Mouse (Mus musculus): ENCODE measurements around the gene Slc17a7.

The Slc17a7 gene

DNA sequence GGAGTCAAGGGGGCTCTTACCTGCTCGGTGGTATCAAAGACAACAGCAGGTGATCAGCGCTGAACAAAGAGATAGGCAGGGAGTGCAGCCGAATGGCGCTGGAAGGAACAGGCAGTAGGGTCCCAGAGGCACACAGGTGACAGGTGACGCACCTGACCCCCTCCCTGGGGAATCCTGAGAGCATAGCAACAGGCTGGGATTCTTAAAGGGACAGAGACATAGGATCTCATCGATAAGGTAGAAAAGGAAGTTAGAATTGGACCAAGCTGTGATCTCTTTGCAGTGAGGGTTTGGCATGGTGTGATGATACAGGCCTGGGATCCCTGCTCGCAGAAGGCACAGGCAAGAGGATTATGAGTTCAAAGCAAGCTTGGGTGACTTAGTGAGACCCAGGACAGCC lies 15.7 kb downstream of the Slc17a7 start, which contains the start of gene Gfy:
Gene Gfy (minus strand): TSS at position 101 of the 400 bp plus-strand sequence.
- no peak for DNase-seq

DNA sequence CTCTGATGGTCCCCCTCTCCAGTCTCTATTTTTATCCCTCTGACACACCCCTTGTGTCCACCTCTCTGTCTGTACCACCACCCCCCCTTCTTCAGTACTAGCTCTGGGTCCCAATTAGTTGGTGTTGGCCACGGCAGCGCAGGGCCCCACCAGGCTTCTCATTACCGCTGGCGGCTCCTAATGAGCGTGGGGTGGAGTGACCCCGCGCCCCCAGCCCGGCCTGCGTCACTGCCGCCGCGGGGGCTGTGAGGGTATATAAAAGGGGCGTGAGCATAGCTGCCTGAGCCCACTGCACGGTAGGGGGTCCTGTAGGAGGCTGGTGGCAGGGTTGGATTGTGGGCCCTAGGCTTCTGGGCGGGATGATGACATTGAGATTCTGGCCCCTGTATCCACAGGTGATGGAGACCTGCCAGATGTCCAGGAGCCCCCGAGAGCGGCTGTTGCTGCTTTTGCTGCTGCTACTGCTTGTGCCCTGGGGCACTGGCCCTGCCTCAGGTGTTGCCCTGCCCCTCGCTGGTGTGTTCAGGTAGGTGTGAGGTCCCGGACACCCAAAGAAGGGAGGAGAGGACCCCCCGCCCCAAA lies 17.2 kb downstream of the Slc17a7 start, which contains the start of gene Pth2:
Gene Pth2 (plus strand): TSS at position 100 of the 582 bp plus-strand sequence.
- no peak for DNase-seq

DNA sequence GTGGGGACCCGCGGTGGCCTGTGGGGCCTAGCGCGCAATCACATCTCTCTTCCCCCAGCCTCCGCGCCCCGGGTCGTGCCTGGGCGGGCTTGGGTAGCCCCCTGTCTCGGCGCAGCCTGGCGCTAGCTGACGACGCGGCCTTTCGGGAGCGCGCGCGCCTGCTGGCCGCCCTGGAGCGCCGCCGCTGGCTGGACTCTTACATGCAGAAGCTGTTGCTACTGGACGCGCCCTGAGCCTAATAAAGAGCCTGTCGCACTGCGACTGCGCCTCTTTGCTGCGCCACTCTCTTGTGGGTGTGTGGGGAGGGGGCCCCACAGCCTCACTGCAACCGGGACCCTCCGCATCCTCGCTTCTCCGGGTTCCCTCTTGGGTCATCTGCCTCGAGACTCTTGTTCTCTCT lies 17.8 kb downstream of the Slc17a7 start:
- DNase-seq, result no peak

DNA sequence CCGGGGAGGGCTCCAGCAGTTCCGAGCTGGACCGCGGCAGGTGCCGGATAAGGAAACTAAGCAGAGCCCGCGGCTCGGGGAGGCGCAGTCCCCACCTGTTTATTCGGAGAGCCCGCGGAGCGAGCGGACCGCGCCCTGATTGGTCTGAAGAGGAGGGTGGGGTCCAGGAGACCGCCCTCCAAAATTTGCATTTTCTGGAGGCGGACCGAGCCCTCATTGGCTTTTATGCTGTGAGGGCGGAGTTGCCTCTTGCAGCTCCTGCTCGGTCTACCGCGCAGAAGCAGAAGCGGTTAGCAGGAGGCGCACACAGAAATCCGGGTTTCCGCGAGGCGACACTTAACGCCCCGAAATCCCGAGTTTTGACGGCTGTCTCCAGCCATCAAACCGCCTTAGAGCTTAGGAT lies 18.5 kb downstream of the Slc17a7 start:
- DNase-seq, result peak; percentile 91

DNA sequence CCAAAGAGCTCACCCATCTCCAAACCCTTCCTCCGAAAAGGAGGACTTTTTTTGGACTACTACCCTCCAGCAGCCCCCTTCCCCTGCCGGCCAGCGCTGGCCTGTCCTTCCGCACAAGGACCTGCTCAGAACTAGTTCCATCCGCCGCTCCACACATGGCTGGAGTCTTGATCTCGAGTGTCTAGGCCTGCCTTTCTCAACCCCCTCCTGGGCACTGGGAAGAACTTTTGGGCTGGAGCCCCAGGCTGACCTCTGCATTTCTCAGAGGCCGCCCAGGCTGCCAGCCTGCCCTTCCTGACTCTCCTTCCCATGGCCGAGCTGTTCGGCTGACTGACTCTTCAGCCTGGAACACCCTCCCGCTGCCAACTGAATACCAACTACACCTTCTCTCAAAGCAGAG lies 18.9 kb downstream of the Slc17a7 start:
- peak; percentile 52 for DNase-seq

DNA sequence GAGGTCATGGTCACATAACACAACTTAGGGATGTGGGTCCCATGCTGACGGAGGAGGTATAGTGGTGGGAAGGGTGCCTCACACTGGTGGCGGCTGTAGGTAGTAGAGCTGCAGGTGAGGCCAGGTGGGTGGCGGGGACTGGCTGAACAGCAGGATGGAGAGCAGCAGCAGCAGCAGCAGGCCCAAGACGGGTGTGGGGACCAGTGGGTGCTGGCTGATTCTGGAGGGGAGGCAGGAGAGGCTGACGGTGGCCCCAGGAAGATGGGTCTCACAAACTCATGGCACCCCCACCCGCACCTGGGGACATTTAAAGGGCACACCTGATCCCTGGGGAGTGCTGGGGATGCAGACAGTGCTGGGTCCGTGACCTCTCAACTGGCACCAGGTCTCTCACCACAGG lies 19.9 kb downstream of the Slc17a7 start:
- no peak for DNase-seq

DNA sequence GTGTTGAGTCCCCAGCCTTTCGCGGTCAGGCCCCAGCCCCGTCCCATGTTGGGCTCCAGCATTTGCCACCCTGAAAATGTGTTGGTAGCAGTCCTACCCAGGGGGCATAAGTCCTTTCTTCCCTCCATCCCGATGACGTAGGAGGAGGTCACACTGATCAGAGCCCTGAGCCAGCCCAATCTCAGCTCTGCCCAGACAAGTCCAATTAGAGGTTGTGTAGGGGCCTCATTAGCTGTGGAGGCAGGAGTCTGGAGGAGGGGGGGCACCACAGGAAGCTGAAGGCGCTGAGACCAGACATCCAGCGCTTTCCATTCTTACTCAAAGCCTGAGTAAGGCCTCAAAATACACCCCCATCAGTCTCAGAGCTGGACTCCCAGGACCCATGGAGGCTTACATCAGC lies 22.2 kb downstream of the Slc17a7 start:
- DNase-seq, result no peak

DNA sequence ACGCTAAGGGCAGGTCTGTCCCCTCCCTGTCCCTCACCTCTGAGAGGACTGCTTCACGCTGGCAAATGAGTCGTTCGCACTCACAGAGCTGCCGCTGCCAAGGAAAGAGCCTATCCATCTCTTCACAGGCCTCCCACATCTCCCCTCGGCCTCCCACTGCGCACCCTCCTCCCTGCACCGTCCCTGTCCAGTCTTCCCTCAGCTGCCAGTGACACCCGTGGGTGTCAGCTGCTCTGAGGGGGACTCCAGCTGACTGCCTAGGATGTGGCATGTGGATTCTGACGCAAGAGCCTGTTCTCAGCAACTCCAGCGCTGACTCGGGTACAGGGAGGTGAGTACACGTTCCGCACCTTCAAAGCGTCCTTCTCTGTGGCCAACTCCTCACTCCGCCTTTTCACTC lies 25.9 kb downstream of the Slc17a7 start:
- DNase-seq, result no peak

DNA sequence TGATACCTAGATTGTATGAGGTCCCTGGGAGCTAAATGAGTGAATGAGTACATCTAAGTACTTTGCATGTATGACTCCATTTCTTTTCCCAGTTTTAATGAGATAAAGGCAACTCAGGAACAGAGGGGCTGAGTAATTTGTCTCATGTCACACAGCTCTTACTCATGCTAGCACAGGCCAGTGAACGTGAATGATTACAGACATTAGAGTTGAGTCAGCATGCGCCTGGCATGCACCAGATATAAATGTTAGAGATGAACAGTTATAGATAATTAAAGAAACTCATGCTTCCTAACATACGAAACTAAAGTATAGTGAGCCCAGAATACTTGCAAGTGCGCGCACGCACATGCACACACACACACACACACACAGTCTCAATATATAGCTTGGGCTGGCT lies 26.4 kb downstream of the Slc17a7 start:
- no peak for DNase-seq

DNA sequence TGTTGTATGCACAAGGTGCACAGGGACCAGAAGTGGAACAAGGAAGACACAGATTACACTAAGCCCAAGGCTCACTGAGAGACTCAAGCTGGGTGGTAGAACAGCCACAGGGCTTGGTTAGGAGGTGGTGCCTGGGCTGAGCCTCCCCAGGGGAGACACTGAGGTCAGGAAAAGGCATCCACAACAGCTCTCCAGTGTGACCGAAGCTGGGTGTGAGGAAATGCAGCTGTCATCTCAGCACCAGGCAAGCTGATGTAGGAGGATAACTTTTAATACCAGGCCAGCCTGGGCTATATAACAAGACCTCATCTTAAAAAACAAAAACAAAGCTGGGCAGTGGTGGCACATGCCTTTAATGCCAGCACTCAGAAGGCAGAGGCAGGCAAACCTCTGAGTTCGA lies 27.4 kb downstream of the Slc17a7 start:
- DNase-seq, result no peak

DNA sequence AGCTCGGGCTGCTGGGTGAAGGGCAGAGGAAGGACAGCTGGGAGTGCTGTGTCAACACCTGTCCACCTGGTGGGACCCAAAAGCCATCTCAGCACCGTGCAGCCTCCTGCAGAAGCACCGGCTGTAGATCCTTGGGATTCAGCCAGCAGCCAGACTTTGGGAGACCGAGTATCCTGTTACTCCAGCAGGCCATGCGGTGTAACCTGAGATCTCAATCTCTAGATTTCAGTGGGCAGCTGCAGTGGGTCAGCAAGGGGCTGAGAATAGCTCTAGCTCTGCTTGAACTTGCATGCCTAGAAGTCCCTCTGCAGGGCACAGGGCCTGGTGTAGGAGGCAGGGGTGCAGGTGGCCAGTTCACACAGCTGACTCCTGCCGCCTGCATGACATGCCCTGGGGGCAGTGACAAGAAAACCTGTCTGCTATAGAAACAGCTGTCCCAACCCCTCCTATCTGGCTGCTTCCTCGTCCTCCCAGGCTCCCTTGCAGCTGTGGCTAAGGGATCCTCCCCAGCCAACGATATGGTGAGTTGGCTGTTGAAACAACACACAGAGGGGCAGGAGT lies 28.1 kb downstream of the Slc17a7 start:
- DNase-seq, result peak; percentile 40

DNA sequence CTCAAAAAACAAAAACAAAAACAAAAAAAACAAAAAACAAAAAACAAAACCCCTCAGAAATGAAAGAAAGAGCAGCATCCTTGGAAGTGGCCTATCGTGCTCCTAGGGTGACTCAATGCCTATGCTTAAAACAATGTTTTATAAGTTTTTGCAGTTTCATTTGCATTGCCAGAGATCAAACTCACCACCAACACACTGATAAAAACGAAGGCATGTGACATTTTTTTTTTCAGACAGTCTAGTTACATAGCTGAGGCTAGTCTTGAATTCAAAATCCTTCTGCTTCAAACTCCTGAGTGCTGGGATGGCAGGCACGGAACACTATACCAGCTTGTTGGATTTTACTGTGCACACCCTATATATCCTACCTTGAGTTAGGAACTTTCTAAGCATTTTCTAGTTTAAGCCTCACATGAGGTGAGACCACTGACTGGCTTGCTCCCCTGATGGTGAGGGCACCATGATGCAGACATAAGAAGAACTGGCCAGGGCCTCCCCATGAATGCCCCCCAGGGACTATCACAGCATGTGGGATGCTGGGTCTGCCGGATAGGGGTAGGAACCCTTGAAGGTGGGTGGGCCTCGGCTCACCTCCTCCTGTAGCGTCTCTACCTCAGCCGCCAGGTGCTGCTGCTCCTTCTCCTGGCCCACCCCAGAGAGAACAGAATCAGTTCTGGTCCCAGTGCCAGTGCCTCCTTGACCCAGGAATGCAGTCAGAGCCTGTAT lies 29.0 kb downstream of the Slc17a7 start:
- no peak for DNase-seq

DNA sequence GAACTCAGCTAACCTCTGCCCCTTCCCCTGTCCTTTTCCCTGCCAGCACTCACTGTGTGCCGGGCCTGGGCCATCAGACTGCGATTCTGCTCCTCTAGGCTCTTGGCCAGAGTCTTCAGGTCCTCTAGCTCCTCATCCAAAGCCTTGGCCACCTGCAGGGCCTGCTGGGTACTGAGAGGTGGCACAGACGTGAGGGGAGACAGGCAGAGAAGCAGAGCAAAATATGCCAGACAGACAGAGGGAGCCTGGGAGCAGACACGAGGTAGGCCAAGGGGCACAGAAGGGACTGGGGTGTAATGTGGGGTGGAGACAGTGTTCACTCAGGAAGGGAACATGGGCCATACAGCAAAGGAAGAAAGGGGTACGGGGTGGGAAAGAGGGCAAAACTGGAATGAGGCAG lies 29.7 kb downstream of the Slc17a7 start:
- DNase-seq, result no peak

DNA sequence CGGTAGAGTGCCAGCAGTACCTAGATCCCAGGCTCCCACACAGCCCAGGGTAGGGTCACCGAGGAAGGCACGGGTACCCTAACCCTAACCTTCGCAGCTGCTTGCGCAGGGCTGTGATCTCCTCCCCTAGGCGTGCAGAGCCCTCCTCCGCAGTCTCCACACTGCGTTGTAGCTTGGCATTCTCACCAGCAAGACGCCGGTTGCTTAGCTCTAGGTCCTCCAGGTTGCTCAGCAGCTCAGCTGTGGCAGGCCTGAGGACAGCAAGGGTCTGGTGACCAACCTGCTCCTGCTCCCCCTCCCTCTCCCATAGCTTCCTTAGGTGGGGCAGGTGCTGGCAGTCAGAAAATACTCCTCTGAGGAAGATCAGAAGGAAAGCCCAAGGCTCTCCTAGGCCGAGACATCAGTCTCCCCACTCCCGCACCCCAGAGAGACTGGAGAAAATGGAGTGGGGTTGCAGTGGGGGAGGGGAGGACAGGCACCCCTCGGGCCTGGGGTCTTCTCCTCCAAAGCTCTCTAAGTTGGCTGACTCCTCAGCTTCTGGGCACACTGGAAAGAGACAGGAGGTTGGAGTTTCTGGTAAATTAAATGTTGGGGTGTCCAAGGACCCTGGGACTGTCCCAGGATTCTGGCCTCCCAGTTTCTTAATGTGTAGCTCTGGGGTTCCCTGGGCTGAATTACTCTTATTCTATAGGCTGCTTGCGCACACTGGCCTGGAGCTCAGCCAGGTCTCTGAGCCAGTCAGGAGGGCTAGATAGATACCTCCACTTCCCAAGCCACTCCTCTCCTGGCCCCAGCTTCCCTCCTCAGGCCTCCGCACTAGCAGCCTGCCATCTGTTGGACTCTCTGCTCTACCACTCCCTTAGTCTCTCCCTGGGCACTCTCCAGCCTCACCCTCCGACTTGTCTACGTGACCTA lies 30.4 kb downstream of the Slc17a7 start:
- DNase-seq, result no peak

DNA sequence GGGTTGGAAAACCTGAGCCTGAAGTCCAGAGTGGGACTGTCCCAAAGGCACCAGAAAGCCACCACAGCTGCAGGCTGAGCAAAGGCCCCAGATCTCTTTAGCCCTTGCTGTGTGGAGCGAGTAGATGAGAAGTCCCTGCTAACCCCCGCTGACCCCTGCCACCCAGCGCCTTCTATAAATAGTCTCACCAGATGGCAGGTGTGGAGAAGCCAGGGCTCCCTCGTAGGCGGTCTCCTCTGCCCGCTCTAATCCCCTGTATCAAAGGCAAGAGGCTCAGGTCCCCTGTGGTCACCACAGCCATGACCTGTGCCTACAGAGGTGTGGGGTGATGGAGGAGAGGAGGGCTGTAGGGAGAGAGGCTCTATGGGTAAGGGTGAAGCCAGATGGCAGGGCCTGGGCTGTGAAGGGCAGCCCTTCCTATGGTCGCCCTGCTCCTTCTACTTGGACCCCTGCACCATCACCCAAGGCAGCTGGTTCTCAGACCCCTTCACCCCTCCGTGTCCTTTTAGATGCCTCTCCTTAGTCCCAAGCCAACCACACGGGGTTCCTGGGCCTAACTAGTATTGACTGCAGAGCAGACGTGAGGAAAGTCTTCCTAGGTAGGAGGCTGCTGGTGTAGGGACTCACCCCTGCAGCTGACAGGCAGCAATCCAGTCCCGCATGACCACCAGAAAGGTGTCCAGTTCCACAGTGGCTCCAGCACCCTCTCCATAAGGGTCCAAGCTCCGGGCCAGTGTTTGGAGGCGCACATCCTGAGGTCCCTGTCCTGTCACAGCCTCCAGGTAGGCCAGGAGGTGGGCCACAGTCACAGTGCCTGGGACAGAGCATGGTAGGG lies 31.8 kb downstream of the Slc17a7 start:
- no peak for DNase-seq

DNA sequence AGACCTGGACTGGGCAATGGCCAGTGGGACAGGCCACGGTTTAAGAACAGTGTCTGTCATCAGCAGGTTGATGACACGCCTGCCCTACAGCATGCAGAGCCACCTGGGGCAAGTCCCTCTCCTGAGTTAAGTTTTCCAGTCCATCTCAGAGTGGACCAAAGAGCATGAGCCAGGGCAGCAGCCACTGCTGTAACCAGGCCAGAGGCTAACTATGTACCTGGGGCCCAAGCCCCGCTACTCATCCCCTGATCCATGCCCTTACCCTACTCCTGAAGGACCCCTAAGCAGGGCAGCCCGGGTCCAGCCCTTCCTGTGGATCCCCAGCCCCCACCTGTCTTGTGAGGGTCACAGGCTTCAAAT lies 32.4 kb downstream of the Slc17a7 start:
- DNase-seq, result no peak

DNA sequence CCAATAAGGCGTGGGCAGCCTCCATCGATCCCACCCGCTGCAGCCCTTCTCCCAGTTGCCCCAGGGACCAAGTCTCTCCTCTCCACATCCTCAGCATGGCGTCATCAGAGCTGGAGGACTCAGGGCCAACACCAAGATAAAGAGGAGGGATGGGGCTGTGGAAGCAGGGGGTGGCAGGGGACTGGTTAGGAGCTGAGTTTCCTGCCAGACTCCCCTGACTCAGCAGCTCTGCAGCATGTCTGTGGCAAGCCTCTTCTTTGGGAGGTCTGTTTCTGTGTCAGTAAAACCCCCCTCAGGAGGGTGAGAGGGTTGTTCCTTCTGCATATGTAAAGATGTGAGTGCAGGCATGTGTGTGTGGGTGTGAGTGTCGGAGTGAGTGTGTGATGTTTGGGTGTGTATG lies 33.2 kb downstream of the Slc17a7 start:
- no peak for DNase-seq

DNA sequence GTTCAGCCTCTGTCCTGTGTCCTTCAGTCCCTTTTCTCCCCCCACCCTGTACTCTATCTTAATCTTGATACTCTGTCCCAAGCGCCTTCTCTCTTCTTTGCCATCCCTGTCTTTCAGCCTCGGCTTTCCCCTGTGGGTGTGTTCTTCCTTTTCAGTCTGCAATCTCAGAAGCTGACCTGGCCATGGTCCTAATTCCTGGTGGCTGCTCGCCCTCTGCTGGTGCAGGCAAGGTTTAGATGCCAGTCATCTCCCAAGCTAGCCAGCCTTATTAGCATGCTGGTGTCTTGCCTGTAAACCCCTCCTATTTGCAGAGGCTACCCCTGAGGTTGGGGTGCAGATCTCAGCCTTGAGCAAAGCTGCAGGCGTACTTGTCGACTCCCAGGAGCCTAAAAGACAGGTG lies 34.7 kb downstream of the Slc17a7 start:
- peak; percentile 86 for DNase-seq

DNA sequence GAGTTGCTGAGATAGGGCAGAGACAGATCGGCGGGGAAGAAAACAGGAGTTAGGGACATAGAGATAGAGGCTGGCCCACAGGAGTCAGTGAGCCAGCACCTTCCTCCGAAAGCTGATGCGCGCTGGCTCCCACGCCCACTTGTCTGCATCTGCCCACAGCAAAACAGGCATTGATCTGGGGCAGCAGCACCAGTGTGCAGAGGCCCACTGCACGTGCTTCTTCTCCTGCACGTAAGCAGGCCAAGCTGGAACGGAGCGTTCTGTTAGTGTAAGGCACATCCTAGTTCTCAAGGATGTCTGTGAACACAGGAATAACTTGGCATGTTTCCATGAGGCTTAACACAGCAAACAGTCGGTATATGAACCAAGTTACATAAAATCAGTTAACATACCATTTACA lies 35.2 kb downstream of the Slc17a7 start:
- DNase-seq, result no peak

DNA sequence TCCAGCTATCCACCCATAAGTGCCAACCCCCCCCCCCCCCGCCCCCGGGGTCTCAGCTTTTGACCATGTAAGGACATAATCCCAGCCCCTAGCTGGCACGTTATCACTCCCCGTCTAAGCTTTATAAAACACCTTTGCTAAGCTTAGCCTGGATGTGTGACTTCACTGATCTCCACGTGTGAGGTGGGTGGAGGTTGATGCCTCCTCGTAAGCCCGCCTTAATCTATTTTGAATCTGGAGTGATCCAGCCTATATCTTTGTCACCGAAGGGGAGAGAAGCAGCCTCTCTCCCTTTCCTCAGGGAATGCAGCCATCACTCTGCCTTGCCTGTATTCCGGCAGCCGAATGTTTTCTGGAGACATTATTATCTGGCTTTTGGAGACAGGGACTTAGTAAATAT lies 38.9 kb downstream of the Slc17a7 start:
- DNase-seq, result no peak

DNA sequence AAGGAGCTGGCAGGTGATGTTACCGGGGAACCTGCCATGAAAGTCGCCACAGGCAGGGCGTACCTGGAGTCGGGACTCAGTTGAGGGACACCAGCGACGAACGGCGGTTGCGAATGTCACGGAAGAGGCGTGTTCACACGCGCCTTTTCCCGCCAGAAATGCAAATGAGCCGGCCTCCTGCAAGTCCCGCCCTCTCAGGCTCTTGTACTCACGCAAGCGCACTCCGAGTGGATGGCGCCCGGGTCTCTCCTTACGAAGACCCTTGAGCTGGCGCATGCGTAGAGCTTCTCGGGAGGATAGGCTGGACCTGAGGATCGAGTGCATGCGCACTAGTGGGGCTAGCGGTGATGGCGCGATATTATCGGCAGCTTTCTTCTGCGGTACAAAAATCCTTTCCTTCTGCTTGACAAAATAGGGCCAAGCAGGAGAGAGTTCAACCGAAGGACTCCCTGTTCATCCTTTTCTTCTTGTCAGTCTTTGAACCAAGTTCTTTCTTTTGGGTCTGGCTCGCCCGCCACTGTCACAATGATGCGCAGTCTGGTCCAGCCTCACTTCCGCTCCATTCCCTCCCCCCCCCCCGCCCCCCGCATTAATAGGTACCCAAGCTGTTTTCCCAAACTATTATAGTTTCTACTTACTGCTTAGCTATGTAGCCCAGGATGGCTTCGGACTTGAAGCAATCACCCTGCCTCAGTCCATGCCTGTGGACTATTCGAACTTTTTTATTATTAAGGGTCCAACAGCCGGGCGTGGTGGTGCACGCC lies 40.8 kb downstream of the Slc17a7 start, which contains the start of gene Ccdc155:
Gene Ccdc155 (minus strand): TSS at position 513 of the 764 bp plus-strand sequence.
- DNase-seq, result peak; percentile 95

DNA sequence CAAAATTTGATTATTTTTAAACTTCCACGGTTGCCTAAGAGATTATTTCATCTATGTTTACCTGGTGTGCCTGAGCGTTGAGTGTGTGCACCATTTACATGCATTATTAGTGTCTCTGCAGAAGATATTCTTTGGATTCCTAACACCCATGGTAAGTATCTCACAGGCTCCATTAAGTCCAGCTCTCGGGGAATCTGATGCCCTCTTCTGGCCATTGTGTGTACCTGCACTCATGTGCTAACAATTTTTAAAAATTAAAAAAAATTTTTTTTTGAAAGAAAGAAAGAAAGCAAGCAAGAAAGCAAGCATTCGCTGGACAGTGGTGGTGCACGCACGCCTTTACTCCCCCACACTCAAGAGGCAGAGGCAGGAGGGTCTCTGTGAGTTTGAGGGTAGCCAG lies 44.5 kb downstream of the Slc17a7 start:
- DNase-seq, result no peak

Data from kidney, postnatal 10 days (tissue).